Mouse (Mus musculus): ENCODE measurements around the gene Fam184b.

Gene Fam184b

GRCm38 (mm10) chr5:45627771-45628170, 11.6 kb downstream of the Fam184b start:
- in situ Hi-C loops (cut with MboI; ENCODE audit: unreplicated experiment in 2 of 2), result no loop called here

GRCm38 (mm10) chr5:45621511-45621910, 17.9 kb downstream of the Fam184b start:
- in situ Hi-C loops (cut with MboI; ENCODE audit: unreplicated experiment in 2 of 2), result no loop called here

- in situ Hi-C loops (cut with MboI; ENCODE audit: unreplicated experiment in 2 of 2), result no loop called here
Measured at GRCm38 (mm10) chr5:45599056-45599455, 40.4 kb downstream of the Fam184b start.

GRCm38 (mm10) chr5:45595363-45596039, 43.9 kb downstream of the Fam184b start:
- in situ Hi-C loops (cut with MboI; ENCODE audit: unreplicated experiment in 2 of 2), result no loop called here

- in situ Hi-C loops (cut with MboI; ENCODE audit: unreplicated experiment in 2 of 2), result no loop called here
Measured at GRCm38 (mm10) chr5:45593276-45593675, 46.1 kb downstream of the Fam184b start.

- in situ Hi-C loops (cut with MboI; ENCODE audit: unreplicated experiment in 2 of 2), result no loop called here
Measured at GRCm38 (mm10) chr5:45590094-45590493, 49.3 kb downstream of the Fam184b start.

- in situ Hi-C loops (cut with MboI; ENCODE audit: unreplicated experiment in 2 of 2), result loop anchor here in 1 of 2 experiments (5.0 kb wide), 1 partner anchor 48 kb away; no protein-coding TSS in a partner anchor
Measured at GRCm38 (mm10) chr5:45584601-45585000, 54.8 kb downstream of the Fam184b start.

GRCm38 (mm10) chr5:45580279-45580678, 59.1 kb downstream of the Fam184b start:
- in situ Hi-C loops (cut with MboI; ENCODE audit: unreplicated experiment in 2 of 2), result loop anchor here in 1 of 2 experiments (5.0 kb wide), 1 partner anchor 52 kb away; no protein-coding TSS in a partner anchor

GRCm38 (mm10) chr5:45577376-45577775, 62.0 kb downstream of the Fam184b start:
- in situ Hi-C loops (cut with MboI; ENCODE audit: unreplicated experiment in 2 of 2), result no loop called here

GRCm38 (mm10) chr5:45576716-45577115, 62.7 kb downstream of the Fam184b start:
- in situ Hi-C loops (cut with MboI; ENCODE audit: unreplicated experiment in 2 of 2), result no loop called here

- in situ Hi-C loops (cut with MboI; ENCODE audit: unreplicated experiment in 2 of 2), result no loop called here
Measured at GRCm38 (mm10) chr5:45572816-45573215, 66.6 kb downstream of the Fam184b start.

- in situ Hi-C loops (cut with MboI; ENCODE audit: unreplicated experiment in 2 of 2), result no loop called here
Measured at GRCm38 (mm10) chr5:45565829-45566228, 73.6 kb downstream of the Fam184b start.

GRCm38 (mm10) chr5:45564054-45564453, 75.4 kb downstream of the Fam184b start:
- in situ Hi-C loops (cut with MboI; ENCODE audit: unreplicated experiment in 2 of 2), result no loop called here

GRCm38 (mm10) chr5:45549586-45549985, 89.8 kb downstream of the Fam184b start:
- in situ Hi-C loops (cut with MboI; ENCODE audit: unreplicated experiment in 2 of 2), result no loop called here

- in situ Hi-C loops (cut with MboI; ENCODE audit: unreplicated experiment in 2 of 2), result no loop called here
Measured at GRCm38 (mm10) chr5:45543374-45543773, 96.0 kb downstream of the Fam184b start.

- in situ Hi-C loops (cut with MboI; ENCODE audit: unreplicated experiment in 2 of 2), result loop anchor here (5.0 to 10.0 kb wide), 4 partner anchors 65 to 808 kb away; partner anchors contain the start of gene Ncapg (in 2 of the 2)
Measured at GRCm38 (mm10) chr5:45539502-45539901, 99.9 kb downstream of the Fam184b start.

GRCm38 (mm10) chr5:45535177-45535576, 104.2 kb downstream of the Fam184b start:
- in situ Hi-C loops (cut with MboI; ENCODE audit: unreplicated experiment in 2 of 2), result loop anchor here (5.0 to 10.0 kb wide), 4 partner anchors 60 to 812 kb away; partner anchors contain the start of gene Ncapg (in 2 of the 2)

- in situ Hi-C loops (cut with MboI; ENCODE audit: unreplicated experiment in 2 of 2), result loop anchor here (5.0 to 10.0 kb wide), 5 partner anchors 60 to 813 kb away; partner anchors contain the start of gene Ncapg (in 2 of the 2)
Measured at GRCm38 (mm10) chr5:45534319-45535098, 104.9 kb downstream of the Fam184b start.

GRCm38 (mm10) chr5:45529696-45530095, 109.7 kb downstream of the Fam184b start:
- in situ Hi-C loops (cut with MboI; ENCODE audit: unreplicated experiment in 2 of 2), result loop anchor here (5.0 to 10.0 kb wide), 3 partner anchors 55 to 228 kb away; no protein-coding TSS in a partner anchor

- in situ Hi-C loops (cut with MboI; ENCODE audit: unreplicated experiment in 2 of 2), result no loop called here
Measured at GRCm38 (mm10) chr5:45526338-45526737, 113.1 kb downstream of the Fam184b start.

GRCm38 (mm10) chr5:45525101-45525500, 114.3 kb downstream of the Fam184b start:
- in situ Hi-C loops (cut with MboI; ENCODE audit: unreplicated experiment in 2 of 2), result no loop called here
